ENCODE assay signal across 10 mouse cellular contexts in genomic region chr1:156640577-156640976, GRCm38 (mm10). TPM values are rescaled to one million over a fixed set of nuclear protein-coding genes. Genes with fewer than 3 reads are reported as not detected.
DNase-seq lines count a peak whose midpoint lies in the region; ATAC-seq lines count a peak whose summit lies in the region.
"Had no signal": no experiment of that assay in that cellular context is flagged by ENCODE, and none has a peak within 500 bp of the region (broad histone marks: within the 10 kb centered on the region; RNA-seq: fewer than 3 reads in every experiment).

No protein-coding gene starts in this region.

- ATAC-seq in kidney, embryonic 14.5 days (ENCODE audit: low FRiP score, low TSS enrichment), result no peak
- peak; percentile 62 for ATAC-seq in forebrain, embryonic 14.5 days

- H3K9ac ChIP-seq in kidney, embryonic 14.5 days (ENCODE audit: low read depth, low read length), result no peak overlapping the region
- no peak overlapping the region for H3K9ac ChIP-seq in forebrain, embryonic 14.5 days (ENCODE audit: low read length)

- peak; percentile 36 for DNase-seq in kidney, adult 9 months
- DNase-seq in thymus, postnatal 14 days, result peak; percentile 31
- DNase-seq in thymus, adult 18-20 months, result no peak
- peak; percentile 61 for DNase-seq in forebrain, embryonic 14.5 days (ENCODE audit: low spot score)
- DNase-seq in splenic B cell, adult 2 months (ENCODE audit: low read depth, low spot score), result peak; percentile 53
- DNase-seq in adrenal gland, postnatal 36 days, result no peak
- DNase-seq in frontal cortex, postnatal 25 days (ENCODE audit: low spot score in 2 of 2), result no peak
- DNase-seq: adrenal gland, postnatal 25 days; heart, postnatal 4 days had no signal

- H3K4me2 ChIP-seq in kidney, embryonic 14.5 days (replicated peaks; ENCODE audit: low read depth, low read length), result no peak overlapping the region
- no peak overlapping the region for H3K4me2 ChIP-seq in forebrain, embryonic 14.5 days (ENCODE audit: low read length)

- H3K27ac ChIP-seq in kidney, embryonic 14.5 days (ENCODE audit: low read depth, low read length), result no peak overlapping the region
- no peak overlapping the region; the same call in 1 of the 2 replicates for H3K27ac ChIP-seq in forebrain, embryonic 14.5 days (ENCODE audit: low read depth, low read length)

- H3K4me1 ChIP-seq in kidney, embryonic 14.5 days (ENCODE audit: control insufficient read depth, insufficient read depth, low read length), result no peaks in the 10 kb centered on the region
- 0 out of 2 replicates have a peak, but pooled peaks cover 4% of the 10 kb centered on the region for H3K4me1 ChIP-seq in forebrain, embryonic 14.5 days (ENCODE audit: control insufficient read depth, insufficient read depth, low read length)

- 79% methylated on average over 4 of the region's 4 CpGs for WGBS in kidney, embryonic 14.5 days
- 48% methylated on average over 4 of the region's 4 CpGs for WGBS in forebrain, embryonic 14.5 days

- H3K4me3 ChIP-seq in kidney, embryonic 14.5 days (ENCODE audit: low read length), result no peak overlapping the region
- no peak overlapping the region for H3K4me3 ChIP-seq in forebrain, embryonic 14.5 days (ENCODE audit: low read depth, low read length)

- H3K27me3 ChIP-seq in kidney, embryonic 14.5 days (ENCODE audit: control insufficient read depth, insufficient read depth, low read length), result no peaks in the 10 kb centered on the region
- no peaks in the 10 kb centered on the region for H3K27me3 ChIP-seq in forebrain, embryonic 14.5 days (replicated peaks; ENCODE audit: control insufficient read depth, insufficient read depth, low read length)
- H3K27me3 ChIP-seq in splenic B cell, adult 2 months (ENCODE audit: control insufficient read depth, insufficient read depth, low read length, poor library complexity, severe bottlenecking), result no peaks in the 10 kb centered on the region

- no peaks in the 10 kb centered on the region for H3K9me3 ChIP-seq in kidney, embryonic 14.5 days (ENCODE audit: control insufficient read depth, low read length)
- no peaks in the 10 kb centered on the region for H3K9me3 ChIP-seq in forebrain, embryonic 14.5 days (replicated peaks; ENCODE audit: control insufficient read depth, low read length)

- H3K36me3 ChIP-seq in kidney, embryonic 14.5 days (ENCODE audit: control insufficient read depth, insufficient read depth, low read length), result peaks cover 54% of the 10 kb centered on the region
- peaks cover 58% of the 10 kb centered on the region for H3K36me3 ChIP-seq in forebrain, embryonic 14.5 days (ENCODE audit: control insufficient read depth, insufficient read depth, low read length)
- H3K36me3 ChIP-seq in splenic B cell, adult 2 months (ENCODE audit: control insufficient read depth, insufficient read depth, low read length, poor library complexity, severe bottlenecking), result peaks cover 9% of the 10 kb centered on the region

RNA-seq across cellular contexts. Expression of gene Tor3a, which starts 33.6 kb away (rescaled TPM):
- 15.5 and 21.1 TPM in 2 replicates for polyA plus RNA-seq in kidney, embryonic 14.5 days (2014; fragmentation: Nextera tagmentation; extraction: Ambion mirVana)
- 4.5 and 6.5 TPM in 2 replicates for polyA plus RNA-seq in forebrain, embryonic 14.5 days (2014; fragmentation: Nextera tagmentation; extraction: Ambion mirVana)
- 10 to 100 TPM; 17.9 to 20.5 TPM for total RNA-seq in adrenal gland, postnatal 36 days (2021)

Comparison
In these comparisons a context has a peak if more than half of its experiments do, and no peak if none do; other contexts are left out.
1. DNase-seq: peak in kidney, adult 9 months (single experiment), thymus, postnatal 14 days (single experiment), forebrain, embryonic 14.5 days (single experiment) and splenic B cell, adult 2 months (single experiment); none in thymus, adult 18-20 months (0 of 2), adrenal gland, postnatal 36 days (0 of 2) and frontal cortex, postnatal 25 days (0 of 2).